Mouse (Mus musculus) intestine, postnatal 0 days (tissue): ENCODE results near the gene Afap1. TPM values are rescaled to one million over a fixed set of nuclear protein-coding genes. Genes with fewer than 3 reads are reported as not detected.

Experiments used
- ATAC-seq: fragments of 200-750 bp; cut with Nextera tagmentation; 2 replicates; pipeline ENCODE4 v1.8.0; 2017; ENCODE audit warnings: mild to moderate bottlenecking, moderate TSS enrichment, moderate library complexity
- H3K27ac ChIP-seq: fragments of 300-500 bp; sonication (generic); 2 replicates; pipeline ENCODE4 v1.5.1; 2014; ENCODE audit warnings: mild to moderate bottlenecking, low read depth, low read length, moderate library complexity
- H3K27me3 ChIP-seq: fragments of 300-500 bp; sonication (generic); replicated peaks from 2 replicates; pipeline ENCODE4 v1.6.1; 2014; ENCODE audit warnings: low read length, mixed read lengths; ENCODE audit not compliant: control insufficient read depth, insufficient read depth
- H3K36me3 ChIP-seq: fragments of 300-500 bp; sonication (generic); 2 replicates; pipeline ENCODE4 v1.6.1; 2014; ENCODE audit warnings: mild to moderate bottlenecking, moderate library complexity; ENCODE audit not compliant: control insufficient read depth, insufficient read depth
- H3K4me1 ChIP-seq: fragments of 300-500 bp; sonication (generic); replicated peaks from 2 replicates; pipeline ENCODE4 v1.6.1; 2014; ENCODE audit warnings: antibody characterized with exemption, low read length, mixed read lengths; ENCODE audit not compliant: control insufficient read depth, insufficient read depth
- H3K4me2 ChIP-seq: fragments of 300-500 bp; sonication (generic); replicated peaks from 2 replicates; pipeline ENCODE4 v1.6.1; 2014; ENCODE audit warnings: low read depth, mild to moderate bottlenecking, moderate library complexity
- H3K4me3 ChIP-seq: fragments of 300-500 bp; sonication (generic); 2 replicates; pipeline ENCODE4 v1.5.1; 2014; ENCODE audit warnings: low read depth, low read length
- H3K9ac ChIP-seq: fragments of 300-500 bp; sonication (generic); 2 replicates; pipeline ENCODE4 v1.6.1; 2014; ENCODE audit warnings: mild to moderate bottlenecking, low read depth, low read length
- H3K9me3 ChIP-seq: fragments of 300-500 bp; sonication (generic); 2 replicates; pipeline ENCODE4 v1.6.1; 2016; ENCODE audit warnings: mixed run types; ENCODE audit not compliant: control insufficient read depth
- CTCF ChIP-seq: sonication (generic); IDR thresholded peaks from 2 replicates; pipeline ENCODE4 v1.5.1; 2016; ENCODE audit warnings: low read depth, mild to moderate bottlenecking, control low read depth, antibody characterized with exemption, moderate library complexity
- WGBS: fragments of 180-500 bp; shearing (Covaris S2); extraction: QIAGEN DNeasy Blood & Tissue Kit; methylation state at CpG from one replicate; pipeline ENCODE4 v1.1.7; 2014; 5-methylcytosine and 5-hydroxymethylcytosine counted together
- polyA plus RNA-seq: library from polyadenylated mRNA; unstranded; fragments of >200 nt; fragmentation: Nextera tagmentation; extraction: Ambion mirVana; gene quantifications from 2 replicates; pipeline ENCODE4 v1.2.1, GENCODE M21; 2015

The Afap1 gene
- polyA plus RNA-seq, 1 experiment from 2014 or later: 8.1 TPM

DNA sequence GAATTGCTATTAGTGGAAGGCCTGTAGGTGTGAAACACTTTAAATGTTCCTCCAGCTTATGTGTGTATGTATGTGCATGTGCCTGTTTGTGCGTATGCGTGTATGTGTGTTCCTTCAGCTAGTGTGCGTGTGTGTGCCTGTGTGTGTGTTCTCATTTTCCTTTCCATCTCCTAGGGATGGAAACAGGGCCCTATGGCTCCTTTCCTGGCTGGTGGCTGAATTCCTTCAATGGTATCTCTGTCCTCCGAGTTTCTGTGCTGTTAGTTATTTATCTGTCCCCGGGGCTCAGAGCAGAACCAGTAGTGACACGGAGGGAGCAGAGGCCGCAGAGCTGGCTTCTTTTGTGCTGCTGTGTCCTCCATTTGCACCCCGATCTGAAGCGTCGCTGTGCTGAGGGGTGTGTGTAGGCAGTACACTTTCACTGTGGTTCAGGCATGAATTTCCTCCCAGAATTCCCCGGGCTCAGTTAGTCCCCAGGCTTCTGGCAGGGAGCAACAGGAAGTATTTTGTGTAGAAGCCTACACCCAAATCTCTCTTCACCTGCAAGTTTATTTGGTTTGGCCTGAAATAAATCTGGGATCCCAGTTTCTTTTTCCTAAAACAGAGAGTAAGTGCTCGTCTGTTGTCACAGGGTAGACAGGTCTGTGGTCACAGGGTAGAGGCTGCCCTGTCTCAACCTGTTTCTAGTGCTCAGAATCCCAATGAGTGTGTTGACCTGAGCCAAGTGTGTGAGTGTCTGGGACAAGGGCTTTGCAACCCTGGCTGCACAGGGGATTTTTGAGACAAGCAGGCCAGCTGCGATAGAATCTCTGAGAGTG is 15.7 kb downstream of the Afap1 start:
- Histone ChIP-seq H3K27me3 (no peaks in the 10 kb centered on the region), H3K36me3 (no peaks in the 10 kb centered on the region), H3K9me3 (no peaks in the 10 kb centered on the region), H3K9ac (no peak overlapping the region), H3K4me2 (no peak overlapping the region), H3K27ac (no peak overlapping the region; the same call in 1 of the 2 replicates), H3K4me1 (0 out of 2 replicates have a peak, but pooled peaks cover 6% of the 10 kb centered on the region), H3K4me3 (no peak overlapping the region)
- 63% methylated on average over 13 of the region's 13 CpGs for WGBS
- ATAC-seq: no peak
- no peak for TF ChIP-seq CTCF

DNA sequence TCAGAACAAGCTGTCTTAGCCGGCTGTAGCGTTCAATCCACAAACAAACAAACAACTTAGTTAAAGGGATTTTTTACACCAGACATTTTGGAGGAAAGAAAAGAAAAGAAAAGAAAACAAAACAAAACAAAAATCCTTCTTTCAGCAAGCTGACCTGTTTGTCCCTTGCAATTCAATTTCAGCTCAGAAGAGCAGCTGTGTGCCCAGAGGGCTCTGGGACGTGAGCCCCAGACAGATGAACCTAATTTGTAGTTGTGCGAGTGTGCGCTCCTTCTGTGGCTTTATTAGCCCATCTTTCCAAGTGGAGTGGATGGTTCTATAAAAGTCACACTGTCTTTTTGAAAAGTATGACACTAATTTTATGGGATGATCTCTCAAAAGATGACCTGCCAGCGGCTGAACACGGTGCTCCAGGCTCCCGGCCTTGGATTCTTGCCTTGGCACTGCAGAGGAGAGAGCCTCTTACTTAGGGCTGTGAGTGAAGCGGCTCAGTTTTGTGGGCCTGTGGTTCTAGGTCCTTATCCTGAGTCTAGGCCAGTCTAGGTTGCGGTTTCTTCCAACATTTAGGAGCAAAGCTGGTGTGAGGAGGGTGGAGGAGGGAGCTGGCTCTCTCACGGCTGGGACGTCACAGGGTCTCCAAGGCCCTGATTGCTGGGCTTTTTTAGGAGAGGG is 22.6 kb downstream of the Afap1 start:
- Histone ChIP-seq H3K4me3 (no peak overlapping the region), H3K4me2 (no peak overlapping the region), H3K9me3 (no peaks in the 10 kb centered on the region), H3K36me3 (no peaks in the 10 kb centered on the region), H3K4me1 (0 out of 2 replicates have a peak, but pooled peaks cover 4% of the 10 kb centered on the region), H3K9ac (no peak overlapping the region), H3K27me3 (no peaks in the 10 kb centered on the region), H3K27ac (no peak overlapping the region)
- ATAC-seq: no peak
- 82% methylated on average over 12 of the region's 12 CpGs for WGBS
- TF ChIP-seq CTCF: no peak

DNA sequence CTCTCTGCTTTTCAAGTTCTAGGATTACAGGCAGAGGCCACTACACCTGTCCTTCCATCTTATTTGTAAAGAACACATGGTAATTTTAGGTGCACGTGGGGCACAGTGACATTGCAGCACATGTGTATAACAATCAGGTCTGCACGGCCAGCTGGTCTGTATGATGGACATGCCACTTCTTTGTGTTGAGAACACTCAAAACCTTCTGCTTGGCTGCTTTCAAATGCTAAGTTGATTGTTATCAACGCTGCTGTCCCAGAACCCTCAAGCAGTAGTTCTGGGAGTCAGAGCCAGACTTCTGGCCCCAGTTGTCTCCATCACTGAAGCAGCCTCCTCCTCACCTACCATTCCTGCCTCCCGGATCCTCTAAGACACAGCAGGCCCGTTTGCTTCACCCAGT is 23.5 kb downstream of the Afap1 start:
- H3K4me1 ChIP-seq: 0 out of 2 replicates have a peak, but pooled peaks cover 4% of the 10 kb centered on the region
- 81% methylated on average over 5 of the region's 5 CpGs for WGBS

DNA sequence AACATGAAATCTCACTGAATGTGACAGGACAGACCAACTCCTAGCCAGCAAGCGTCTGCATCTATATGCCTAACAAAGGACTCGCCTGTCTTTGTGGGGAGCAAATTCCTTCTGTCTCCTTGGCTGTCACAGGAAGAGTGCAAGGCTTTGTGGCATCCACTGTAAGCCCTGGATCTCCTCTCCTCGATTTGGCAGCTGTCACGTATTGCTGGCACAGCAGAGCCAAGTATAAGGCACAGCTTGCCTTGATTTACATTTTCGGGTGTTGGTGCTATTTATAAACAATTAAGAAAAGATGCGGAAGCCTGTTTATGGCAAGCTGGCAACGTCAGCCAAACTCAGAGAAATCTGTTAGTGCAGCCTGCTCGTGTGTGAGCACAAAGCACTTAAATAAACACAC is 25.3 kb downstream of the Afap1 start:
- Histone ChIP-seq H3K9me3 (no peaks in the 10 kb centered on the region), H3K4me3 (no peak overlapping the region), H3K27me3 (no peaks in the 10 kb centered on the region), H3K27ac (no peak overlapping the region), H3K4me2 (no peak overlapping the region), H3K9ac (no peak overlapping the region), H3K4me1 (0 out of 2 replicates have a peak, but pooled peaks cover 14% of the 10 kb centered on the region), H3K36me3 (no peaks in the 10 kb centered on the region)
- 37% methylated on average over 8 of the region's 8 CpGs for WGBS
- ATAC-seq: no peak
- TF ChIP-seq CTCF: no peak

More for the DNA sequence above, 23.5 kb downstream of the Afap1 start:
- Histone ChIP-seq H3K27me3 (no peaks in the 10 kb centered on the region), H3K36me3 (no peaks in the 10 kb centered on the region), H3K9ac (no peak overlapping the region), H3K4me3 (no peak overlapping the region), H3K4me2 (no peak overlapping the region), H3K27ac (no peak overlapping the region), H3K9me3 (no peaks in the 10 kb centered on the region)
- no peak for TF ChIP-seq CTCF
- no peak for ATAC-seq

DNA sequence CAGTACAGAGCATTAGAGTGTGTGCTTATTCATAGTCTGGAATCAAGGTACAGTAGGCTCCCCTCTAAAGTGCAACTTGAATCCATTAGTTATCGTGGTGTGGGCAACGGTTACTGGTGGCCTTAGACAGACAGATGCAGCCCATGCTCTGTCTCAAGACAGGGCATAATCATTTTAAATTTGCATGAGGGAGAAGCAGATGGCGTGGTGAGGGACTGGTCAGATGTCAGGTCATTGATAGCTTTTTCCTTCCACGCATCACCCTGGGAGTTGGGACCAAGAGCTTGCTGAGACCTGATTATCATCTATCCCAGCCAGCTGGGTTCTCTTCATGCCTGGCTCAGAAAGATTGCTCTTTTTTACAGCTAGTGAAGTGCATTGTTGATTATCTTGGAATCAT is 27.0 kb downstream of the Afap1 start:
- 82% methylated on average over 4 of the region's 4 CpGs for WGBS
- Histone ChIP-seq H3K4me3 (no peak overlapping the region), H3K4me2 (no peak overlapping the region), H3K9ac (no peak overlapping the region), H3K36me3 (no peaks in the 10 kb centered on the region), H3K27me3 (no peaks in the 10 kb centered on the region), H3K27ac (no peak overlapping the region), H3K9me3 (no peaks in the 10 kb centered on the region), H3K4me1 (0 out of 2 replicates have a peak, but pooled peaks cover 14% of the 10 kb centered on the region)
- TF ChIP-seq CTCF: no peak
- ATAC-seq: no peak

DNA sequence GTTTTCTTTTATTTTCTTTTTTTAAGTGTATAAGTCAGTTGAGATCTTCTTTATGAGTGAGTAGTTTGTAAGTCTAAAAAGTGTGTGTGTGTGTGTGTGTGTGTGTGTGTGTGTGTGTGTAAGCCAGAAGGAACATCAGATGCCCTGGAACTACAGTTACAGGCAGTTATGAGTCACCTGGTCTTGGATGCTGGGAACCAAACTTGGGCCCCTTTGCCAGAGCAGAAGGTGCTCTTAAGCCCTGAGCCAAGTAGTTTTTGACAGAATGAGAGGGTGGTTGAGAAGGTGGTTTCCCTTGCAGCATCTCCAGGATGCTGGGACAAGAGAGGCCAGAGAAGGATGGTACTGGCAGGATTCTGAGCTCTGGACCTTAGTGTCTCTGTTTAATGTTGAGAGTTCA is 27.4 kb downstream of the Afap1 start:
- ATAC-seq: no peak
- no peaks in the 10 kb centered on the region for H3K9me3 ChIP-seq
- no peak overlapping the region for H3K4me2 ChIP-seq
- no peak overlapping the region for H3K9ac ChIP-seq
- no peak for TF ChIP-seq CTCF
- H3K4me3 ChIP-seq: no peak overlapping the region
- H3K4me1 ChIP-seq: 0 out of 2 replicates have a peak, but pooled peaks cover 14% of the 10 kb centered on the region
- no peaks in the 10 kb centered on the region for H3K27me3 ChIP-seq
- no peaks in the 10 kb centered on the region for H3K36me3 ChIP-seq
- no peak overlapping the region for H3K27ac ChIP-seq
